Mouse (Mus musculus) common myeloid progenitor, adult 5-6 weeks (primary cell): ENCODE data around the gene Bcr. TPM values are rescaled to one million over a fixed set of nuclear protein-coding genes. Genes with fewer than 3 reads are reported as not detected.

Experiments
- ATAC-seq: replicated peaks from 2 replicates; pipeline ENCODE4 v1.8.0; 2016; ENCODE audit warnings: low read depth, mild to moderate bottlenecking, moderate TSS enrichment, inconsistent platforms; ENCODE audit not compliant: poor library complexity, severe bottlenecking
- total RNA-seq: library from RNA; stranded (forward); fragments of 200-1000, 187-1606 nt; gene quantifications from 2 replicates; pipeline ENCODE4 v1.2.3, GENCODE M21; 2017

Bcr gene
- total RNA-seq, 1 experiment from 2014 or later, result 33.8 TPM

GRCm38 (mm10) chr10:75055672-75056071, 4.7 kb upstream of the Bcr start:
- peak; percentile 70 for ATAC-seq

- ATAC-seq, result no peak
These were observed 4.1 kb upstream of the Bcr start for GRCm38 (mm10) chr10:75056255-75056654.

- ATAC-seq, result no peak
These were observed 2.1 kb upstream of the Bcr start for GRCm38 (mm10) chr10:75058336-75058735.

- ATAC-seq, result no peak
These were observed 1.5 kb upstream of the Bcr start for GRCm38 (mm10) chr10:75058761-75059395.

GRCm38 (mm10) chr10:75059396-75059795, 996 bp upstream of the Bcr start:
- peak; percentile 57 for ATAC-seq

GRCm38 (mm10) chr10:75060843-75061235, 447 bp downstream of the Bcr start:
- ATAC-seq, result no peak

- no peak for ATAC-seq
These were observed 1.2 kb downstream of the Bcr start for GRCm38 (mm10) chr10:75061341-75062188.

- peak; percentile 14; the same call in 1 of the 2 replicates for ATAC-seq
These were observed 1.8 kb downstream of the Bcr start for GRCm38 (mm10) chr10:75062189-75062561.

- ATAC-seq, result no peak
These were observed 2.2 kb downstream of the Bcr start for GRCm38 (mm10) chr10:75062621-75063020.

GRCm38 (mm10) chr10:75063301-75063965, 3.0 kb downstream of the Bcr start:
- ATAC-seq, result no peak

- 0 out of 2 replicates have a peak, but pooled peaks have one; percentile 21 for ATAC-seq
These were observed 5.3 kb downstream of the Bcr start for GRCm38 (mm10) chr10:75065691-75066090.

GRCm38 (mm10) chr10:75067446-75067845, 7.1 kb downstream of the Bcr start:
- ATAC-seq, result no peak

- ATAC-seq, result no peak
These were observed 7.7 kb downstream of the Bcr start for GRCm38 (mm10) chr10:75068086-75068485.

- no peak for ATAC-seq
These were observed 8.4 kb downstream of the Bcr start for GRCm38 (mm10) chr10:75068624-75069328.

- ATAC-seq, result peak; percentile 54
These were observed 10.0 kb downstream of the Bcr start for GRCm38 (mm10) chr10:75070281-75070976.

- ATAC-seq, result no peak
These were observed 15.3 kb downstream of the Bcr start for GRCm38 (mm10) chr10:75075665-75076064.

GRCm38 (mm10) chr10:75078174-75079128, 18.1 kb downstream of the Bcr start:
- ATAC-seq, result peak; percentile 77

- no peak for ATAC-seq
These were observed 24.9 kb downstream of the Bcr start for GRCm38 (mm10) chr10:75085330-75085729.

- ATAC-seq, result peak; percentile 80
These were observed 28.1 kb downstream of the Bcr start for GRCm38 (mm10) chr10:75088471-75088870.
